Mouse (Mus musculus) ES-E14 (cell line): ENCODE data around the gene Kif2c. TPM values are rescaled to one million over a fixed set of nuclear protein-coding genes. Genes with fewer than 3 reads are reported as not detected.
A peak's percentile ranks its signal among the peaks of the same experiment; 100 is the strongest.

ENCODE experiments used
- DNase-seq: peaks from one replicate; pipeline ENCODE4 v3.0.0-alpha.2; 2013; ENCODE audit warnings: low read depth, low spot score
- H3K27ac ChIP-seq: 2 replicates; pipeline ENCODE4 v1.5.1; 2012; ENCODE audit warnings: low read depth, mild to moderate bottlenecking, low read length, moderate library complexity, mixed read lengths; ENCODE audit not compliant: poor library complexity, insufficient read depth, severe bottlenecking
- H3K36me3 ChIP-seq: 2 replicates; pipeline ENCODE4 v1.6.1; 2012; ENCODE audit warnings: mild to moderate bottlenecking, low read length, moderate library complexity, mixed read lengths; ENCODE audit not compliant: control insufficient read depth, poor library complexity, insufficient read depth, severe bottlenecking
- H3K4me1 ChIP-seq, 2 experiments: fragments of 150-350 bp in 1 of 2; sonication (generic) in 1 of 2; 2 replicates each; pipeline ENCODE4 v1.6.1; 2012; ENCODE audit warnings: low read length in 2 of 2, mild to moderate bottlenecking in 1 of 2, mixed read lengths in 1 of 2; ENCODE audit not compliant: control insufficient read depth in 2 of 2, insufficient read depth in 2 of 2, poor library complexity in 1 of 2
- H3K4me3 ChIP-seq, 2 experiments: fragments of 150-350 bp in 1 of 2; sonication (generic) in 1 of 2; 2 replicates each; pipeline ENCODE4 v1.5.1; 2012; ENCODE audit warnings: low read length in 2 of 2, low read depth in 1 of 2, mild to moderate bottlenecking in 1 of 2, mixed read lengths in 1 of 2; ENCODE audit not compliant: insufficient read depth in 1 of 2, poor library complexity in 1 of 2, severe bottlenecking in 1 of 2
- H3K9ac ChIP-seq: 2 replicates; pipeline ENCODE4 v1.6.1; 2012; ENCODE audit warnings: low read depth, mild to moderate bottlenecking, low read length, mixed read lengths; ENCODE audit not compliant: poor library complexity, insufficient read depth, severe bottlenecking
- H3K9me3 ChIP-seq: fragments of 150-350 bp; sonication (generic); 2 replicates; pipeline ENCODE4 v1.6.1; 2012; ENCODE audit warnings: low read depth, mild to moderate bottlenecking, low read length; ENCODE audit not compliant: control insufficient read depth, insufficient read depth
- CHD2 ChIP-seq: IDR thresholded peaks from 2 replicates; pipeline ENCODE4 v1.6.1; 2014; ENCODE audit warnings: mild to moderate bottlenecking, low read depth, low read length, inconsistent platforms
- HCFC1 ChIP-seq: IDR thresholded peaks from 2 replicates; pipeline ENCODE4 v1.6.1; 2012; ENCODE audit warnings: low read length, inconsistent platforms, borderline replicate concordance; ENCODE audit not compliant: insufficient read depth
- MAFK ChIP-seq: IDR thresholded peaks from 2 replicates; pipeline ENCODE4 v1.6.1; 2014; ENCODE audit warnings: mild to moderate bottlenecking, low read depth, low read length, inconsistent platforms; ENCODE audit not compliant: insufficient read depth
- ZC3H11A ChIP-seq: IDR thresholded peaks from 2 replicates; pipeline ENCODE4 v1.6.1; 2012; ENCODE audit warnings: low read depth, mild to moderate bottlenecking, inconsistent platforms, low read length, borderline replicate concordance
- ZNF384 ChIP-seq: IDR thresholded peaks from 2 replicates; pipeline ENCODE4 v1.6.1; 2012; ENCODE audit warnings: low read depth, low read length, inconsistent platforms
- in situ Hi-C, 2 experiments: fragments of 600-800 bp; cut with MboI; formaldehyde crosslinking; loops; one replicate each; pipeline ENCODE4 v1.15.1; 2025; ENCODE audit warnings: low sequenced_read_pairs in 2 of 2, inconsistent platforms in 1 of 2; ENCODE audit not compliant: unreplicated experiment in 2 of 2
- total RNA-seq: library from RNA; depleted of rRNA; stranded (reverse); fragments of 300-350 nt; gene quantifications from 2 replicates; pipeline ENCODE4 v1.2.3, GENCODE M21; 2012; rRNA removed

Kif2c gene
- total RNA-seq: 73.1 and 86.0 TPM in 2 replicates

- in situ Hi-C loops: no loop called here
These were observed at the start of gene Kif2c for GRCm38 (mm10) chr4:117181863-117182758. TSS of gene Kif2c (minus strand) at chr4:117182639.

GRCm38 (mm10) chr4:117231208-117231607, 48.8 kb upstream of the Kif2c start:
- in situ Hi-C loops: no loop called here
- H3K9ac ChIP-seq: no peak overlapping the region
- TF ChIP-seq CHD2 (no peak), ZC3H11A (no peak), ZNF384 (no peak), MAFK (no peak), HCFC1 (no peak)
- H3K4me1 ChIP-seq: no peaks in the 10 kb centered on the region
- no peaks in the 10 kb centered on the region for H3K36me3 ChIP-seq
- no peak overlapping the region for H3K27ac ChIP-seq
- no peak overlapping the region for H3K4me3 ChIP-seq
- no peaks in the 10 kb centered on the region for H3K9me3 ChIP-seq
- no peak for DNase-seq

More at GRCm38 (mm10) chr4:117181863-117182758, at the start of gene Kif2c:
- DNase-seq: peak; percentile 90
- Histone ChIP-seq H3K27ac (peak within 1 kb of the TSS; percentile 85), H3K9ac (peak within 1 kb of the TSS; percentile 86), H3K4me1 (peaks cover 0 to 2% of the 10 kb centered on the region in 2 experiments; a peak in 1 of 4 replicates), H3K9me3 (no peaks in the 10 kb centered on the region), H3K36me3 (peaks cover 25% of the 10 kb centered on the region), H3K4me3 (peak within 1 kb of the TSS; percentile 89 to 92)
- TF ChIP-seq CHD2 (peak; percentile 79; the same call in 1 of the 2 replicates), ZNF384 (peak; percentile 90), HCFC1 (peak; percentile 100), MAFK (no peak), ZC3H11A (no peak)

GRCm38 (mm10) chr4:117230331-117230730, 47.9 kb upstream of the Kif2c start:
- Histone ChIP-seq H3K27ac (no peak overlapping the region), H3K9me3 (no peaks in the 10 kb centered on the region), H3K9ac (no peak overlapping the region), H3K36me3 (no peaks in the 10 kb centered on the region), H3K4me1 (no peaks in the 10 kb centered on the region), H3K4me3 (no peak overlapping the region)
- in situ Hi-C loops: no loop called here
- TF ChIP-seq CHD2: no peak
- TF ChIP-seq ZC3H11A: peak; percentile 55
- DNase-seq: peak; percentile 41

GRCm38 (mm10) chr4:117229590-117229989, 47.2 kb upstream of the Kif2c start:
- in situ Hi-C loops: no loop called here
- Histone ChIP-seq H3K36me3 (no peaks in the 10 kb centered on the region), H3K9ac (no peak overlapping the region), H3K4me3 (peak overlapping the region in 1 of 2 experiments; percentile 15; a peak in 1 of 4 replicates), H3K9me3 (no peaks in the 10 kb centered on the region), H3K4me1 (peaks cover 0 to 3% of the 10 kb centered on the region in 2 experiments; a peak in 1 of 4 replicates), H3K27ac (no peak overlapping the region)
- DNase-seq: no peak
- TF ChIP-seq ZC3H11A (no peak), HCFC1 (no peak), MAFK (no peak), CHD2 (no peak), ZNF384 (no peak)
